Mouse (Mus musculus): ENCODE results near the gene Bace2. TPM values are rescaled to one million over a fixed set of nuclear protein-coding genes. Genes with fewer than 3 reads are reported as not detected.

The Bace2 gene
- polyA plus RNA-seq, 1 experiment from 2014 or later, result 8.2 TPM

DNA sequence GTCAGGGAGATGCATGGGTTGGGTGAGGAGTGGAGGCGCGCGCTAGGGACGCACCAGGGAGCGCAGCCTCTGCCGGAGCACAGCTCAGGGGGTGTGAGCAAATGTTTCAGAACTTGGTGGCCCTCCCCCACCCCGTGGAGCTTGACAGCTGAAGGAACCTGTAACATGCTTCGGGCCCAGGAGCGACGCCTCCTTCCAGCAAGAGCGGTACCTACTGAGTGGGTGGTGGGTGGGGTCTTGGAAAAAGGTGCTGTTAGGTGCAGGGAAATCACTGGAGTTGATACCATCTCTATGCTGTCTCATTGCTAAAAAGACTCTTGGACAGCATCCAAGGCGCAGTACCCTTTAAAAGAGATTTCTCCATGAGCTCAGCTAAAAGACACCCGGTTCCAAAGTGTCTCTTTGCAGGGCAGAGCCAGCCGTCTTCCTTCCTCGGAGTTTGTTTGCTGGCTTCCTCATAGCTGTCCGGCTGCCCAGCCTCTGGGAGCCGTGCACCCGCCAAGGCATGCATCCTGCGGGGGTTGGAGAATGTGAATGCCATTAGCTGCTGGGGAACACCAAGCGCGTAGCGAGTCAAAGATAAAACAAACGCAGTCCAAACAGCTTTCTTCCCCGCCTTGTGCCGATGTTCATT lies 763 bp downstream of the Bace2 start:
- H3K4me2 ChIP-seq, result peak overlapping the region; percentile 100
- H3K9me3 ChIP-seq, result no peaks in the 10 kb centered on the region
- WGBS, result under 1% methylated on average over 25 of the region's 25 CpGs
- H3K27me3 ChIP-seq, result peaks cover 46% of the 10 kb centered on the region
- H3K9ac ChIP-seq, result peak overlapping the region; percentile 36; the same call in 1 of the 2 replicates
- ATAC-seq (ENCODE audit: low FRiP score, low read depth), result peak; percentile 69
- no peaks in the 10 kb centered on the region for H3K36me3 ChIP-seq
- peak overlapping the region; percentile 54 for H3K4me3 ChIP-seq
- peaks cover 21% of the 10 kb centered on the region for H3K4me1 ChIP-seq (replicated peaks)
- H3K27ac ChIP-seq (replicated peaks), result no peak overlapping the region

DNA sequence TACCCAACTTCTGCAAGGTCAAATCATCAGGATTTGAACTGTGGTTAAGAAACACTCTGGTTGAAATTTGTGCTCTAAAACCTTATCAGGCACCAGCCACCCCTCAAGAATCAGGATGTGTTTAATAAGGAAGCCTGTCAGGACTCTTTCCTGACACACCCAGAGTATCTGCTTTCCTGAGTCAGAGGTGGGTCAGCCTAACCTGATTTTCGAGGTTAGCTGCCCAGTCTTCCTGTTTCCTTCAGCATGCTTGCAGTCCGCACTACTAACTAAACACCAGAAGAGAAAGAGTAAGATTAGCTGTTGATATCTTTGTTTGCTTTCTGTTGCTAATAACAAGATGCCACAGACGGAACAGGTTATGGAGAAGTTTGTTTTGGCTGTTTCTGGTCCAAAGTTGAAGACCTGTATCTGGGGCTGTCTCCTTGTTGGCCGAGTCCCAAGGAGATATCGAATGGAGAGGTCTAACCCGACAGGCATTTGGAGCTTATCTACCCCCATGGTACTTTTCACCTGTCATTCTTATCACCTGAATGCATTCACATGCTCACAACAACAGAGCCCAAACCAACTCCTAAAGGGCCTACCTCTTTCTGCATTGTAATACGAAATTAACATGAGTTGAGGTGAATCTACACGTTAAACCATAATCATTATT lies 5.8 kb downstream of the Bace2 start:
- no peaks in the 10 kb centered on the region for H3K36me3 ChIP-seq
- peaks cover 4% of the 10 kb centered on the region for H3K4me1 ChIP-seq (replicated peaks)
- no peak overlapping the region for H3K4me2 ChIP-seq
- no peak overlapping the region for H3K9ac ChIP-seq
- H3K27ac ChIP-seq (replicated peaks), result no peak overlapping the region
- ATAC-seq (ENCODE audit: low FRiP score, low read depth), result no peak
- peaks cover 19% of the 10 kb centered on the region for H3K27me3 ChIP-seq
- no peaks in the 10 kb centered on the region for H3K9me3 ChIP-seq
- 94% methylated on average over 8 of the region's 8 CpGs for WGBS
- H3K4me3 ChIP-seq, result no peak overlapping the region

DNA sequence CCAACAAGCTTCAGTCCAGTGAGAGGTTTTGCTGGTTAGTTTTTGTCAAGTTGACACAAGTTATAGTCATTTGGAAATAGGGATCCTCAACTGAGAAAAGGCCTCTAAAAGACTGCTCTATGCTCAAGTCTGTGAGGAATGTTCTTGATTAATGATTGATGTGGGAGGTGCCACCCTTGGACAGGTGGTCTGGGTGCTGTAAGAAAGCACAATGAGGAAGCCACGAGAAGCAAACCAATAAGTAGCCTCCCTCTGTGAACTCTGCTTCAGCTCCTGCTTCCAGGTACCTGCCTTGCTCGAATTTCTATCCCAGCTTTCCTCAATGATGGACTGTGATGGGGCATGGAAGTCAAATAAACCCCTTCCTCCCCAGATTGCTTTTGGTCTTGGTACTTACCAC lies 9.6 kb downstream of the Bace2 start:
- WGBS, result 60% methylated on average over 2 of the region's 2 CpGs
- no peak for ATAC-seq (ENCODE audit: low FRiP score, low read depth)

DNA sequence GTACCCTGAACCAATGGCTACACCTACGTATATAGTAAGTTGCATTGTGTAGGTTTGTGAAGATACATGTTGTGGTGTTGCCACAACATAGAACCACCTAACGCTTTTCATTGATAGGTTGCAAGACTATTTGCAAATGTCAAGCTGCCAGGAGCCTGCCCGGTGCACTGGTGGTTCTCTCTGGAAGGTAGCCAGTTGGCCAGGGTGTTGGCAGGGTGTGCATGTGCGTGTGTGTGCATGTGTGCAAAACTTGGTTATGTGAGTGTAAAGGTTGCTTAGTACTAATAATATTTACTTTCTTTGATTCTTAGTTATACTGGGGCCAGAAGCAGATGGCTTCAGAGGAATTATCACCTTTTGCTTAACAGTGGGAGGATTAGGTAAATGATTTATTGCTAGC lies 13.7 kb downstream of the Bace2 start:
- H3K9me3 ChIP-seq, result no peaks in the 10 kb centered on the region
- no peaks in the 10 kb centered on the region for H3K27me3 ChIP-seq
- no peaks in the 10 kb centered on the region for H3K4me1 ChIP-seq (replicated peaks)
- H3K9ac ChIP-seq, result no peak overlapping the region
- no peaks in the 10 kb centered on the region for H3K36me3 ChIP-seq
- H3K4me2 ChIP-seq, result no peak overlapping the region
- WGBS, result 79% methylated on average over 4 of the region's 4 CpGs
- ATAC-seq (ENCODE audit: low FRiP score, low read depth), result no peak
- H3K4me3 ChIP-seq, result no peak overlapping the region
- H3K27ac ChIP-seq (replicated peaks), result no peak overlapping the region

More for the DNA sequence above, 9.6 kb downstream of the Bace2 start:
- H3K36me3 ChIP-seq, result no peaks in the 10 kb centered on the region
- no peak overlapping the region for H3K9ac ChIP-seq
- no peaks in the 10 kb centered on the region for H3K27me3 ChIP-seq
- H3K9me3 ChIP-seq, result no peaks in the 10 kb centered on the region
- no peak overlapping the region for H3K4me2 ChIP-seq
- no peaks in the 10 kb centered on the region for H3K4me1 ChIP-seq (replicated peaks)
- H3K27ac ChIP-seq (replicated peaks), result no peak overlapping the region
- no peak overlapping the region for H3K4me3 ChIP-seq

DNA sequence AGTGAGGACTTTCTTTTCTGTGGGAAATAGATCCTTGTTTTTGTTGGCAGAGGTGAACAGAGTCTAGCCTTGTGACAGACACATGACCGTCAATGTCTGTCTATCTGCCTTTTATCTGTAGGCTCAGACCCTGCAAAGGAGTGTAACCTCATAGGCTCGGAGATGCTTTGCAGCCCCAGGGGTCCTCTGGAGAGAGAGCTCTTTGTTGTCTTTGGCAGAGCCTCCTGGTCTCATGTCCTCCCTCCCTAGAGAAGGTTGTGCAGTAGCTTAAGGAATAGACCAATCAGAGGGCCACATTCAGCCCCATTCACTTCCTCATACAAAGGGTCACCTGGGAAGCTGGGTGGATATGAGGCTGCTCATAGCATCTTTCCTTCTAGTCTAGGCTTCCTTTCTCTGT lies 31.4 kb downstream of the Bace2 start:
- Histone ChIP-seq H3K9me3 (no peaks in the 10 kb centered on the region), H3K9ac (no peak overlapping the region), H3K27me3 (no peaks in the 10 kb centered on the region), H3K4me3 (no peak overlapping the region), H3K27ac (replicated peaks) (no peak overlapping the region), H3K4me2 (no peak overlapping the region), H3K4me1 (replicated peaks) (peaks cover 11% of the 10 kb centered on the region), H3K36me3 (no peaks in the 10 kb centered on the region)
- WGBS, result 50% methylated on average over 2 of the region's 2 CpGs
- ATAC-seq (ENCODE audit: low FRiP score, low read depth), result no peak

DNA sequence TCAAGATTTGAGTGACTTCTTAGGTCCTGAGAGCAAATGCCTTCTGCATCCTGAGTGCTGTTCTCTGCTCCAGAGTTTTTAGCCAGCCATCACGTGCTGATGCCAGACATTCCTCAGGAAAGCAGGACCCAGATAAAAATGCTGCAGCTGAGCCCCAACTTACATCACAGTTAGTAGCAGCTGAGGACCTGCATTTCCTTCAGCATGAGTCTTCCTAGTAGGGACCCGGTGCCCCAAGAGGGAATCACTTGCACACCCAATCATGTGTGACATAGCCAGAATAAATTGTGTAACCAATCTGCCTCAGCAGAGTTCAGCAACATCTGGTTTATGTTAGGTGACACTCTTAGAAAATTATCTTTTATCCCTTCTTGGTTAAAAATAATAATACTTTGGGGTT lies 34.7 kb downstream of the Bace2 start:
- 45% methylated on average over 2 of the region's 2 CpGs for WGBS
- H3K36me3 ChIP-seq, result no peaks in the 10 kb centered on the region
- no peak overlapping the region for H3K9ac ChIP-seq
- H3K4me3 ChIP-seq, result no peak overlapping the region
- no peak overlapping the region for H3K27ac ChIP-seq (replicated peaks)
- no peak for ATAC-seq (ENCODE audit: low FRiP score, low read depth)
- no peak overlapping the region for H3K4me2 ChIP-seq
- peaks cover 11% of the 10 kb centered on the region for H3K4me1 ChIP-seq (replicated peaks)
- H3K9me3 ChIP-seq, result no peaks in the 10 kb centered on the region
- no peaks in the 10 kb centered on the region for H3K27me3 ChIP-seq

DNA sequence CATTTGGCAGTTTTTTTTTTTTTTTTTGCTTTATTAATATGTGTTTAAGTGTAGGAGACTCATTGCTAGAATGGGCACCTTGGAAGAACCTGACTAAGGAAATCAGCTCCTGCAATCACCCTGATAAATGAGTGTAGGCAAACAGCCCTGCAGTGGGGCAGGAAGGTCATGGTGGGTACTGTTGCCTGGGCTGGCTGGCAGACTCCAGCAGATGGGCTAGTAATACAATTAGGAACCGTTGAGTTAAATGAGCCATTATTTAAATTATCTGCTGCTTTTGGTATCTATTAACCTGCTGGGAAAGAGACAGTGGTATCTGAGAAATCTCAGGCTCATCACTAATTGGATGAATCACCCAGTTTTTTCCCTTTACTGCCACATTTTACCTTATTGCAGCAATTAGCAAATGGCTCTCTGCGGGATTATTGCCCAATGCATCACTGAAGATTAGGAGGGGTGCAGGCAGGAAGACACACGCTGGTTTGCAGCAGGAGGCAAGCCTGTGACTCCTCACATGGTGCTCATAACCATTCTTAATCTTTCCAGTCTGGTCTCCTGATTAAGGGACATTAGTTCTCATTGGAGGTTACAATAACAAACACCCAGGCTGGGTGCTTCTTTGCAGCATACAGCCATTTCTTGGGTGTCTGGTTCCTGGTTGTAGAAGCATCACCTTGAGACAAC lies 35.3 kb downstream of the Bace2 start:
- H3K4me1 ChIP-seq (replicated peaks), result peaks cover 11% of the 10 kb centered on the region
- no peak overlapping the region for H3K4me3 ChIP-seq
- 28% methylated on average over 3 of the region's 3 CpGs for WGBS
- no peaks in the 10 kb centered on the region for H3K36me3 ChIP-seq
- no peak overlapping the region for H3K9ac ChIP-seq
- no peak overlapping the region for H3K4me2 ChIP-seq
- H3K9me3 ChIP-seq, result no peaks in the 10 kb centered on the region
- ATAC-seq (ENCODE audit: low FRiP score, low read depth), result peak; percentile 48; the same call in 1 of the 2 replicates
- H3K27me3 ChIP-seq, result no peaks in the 10 kb centered on the region
- H3K27ac ChIP-seq (replicated peaks), result 0 out of 2 replicates have a peak overlapping the region, but pooled peaks have one; percentile 6

DNA sequence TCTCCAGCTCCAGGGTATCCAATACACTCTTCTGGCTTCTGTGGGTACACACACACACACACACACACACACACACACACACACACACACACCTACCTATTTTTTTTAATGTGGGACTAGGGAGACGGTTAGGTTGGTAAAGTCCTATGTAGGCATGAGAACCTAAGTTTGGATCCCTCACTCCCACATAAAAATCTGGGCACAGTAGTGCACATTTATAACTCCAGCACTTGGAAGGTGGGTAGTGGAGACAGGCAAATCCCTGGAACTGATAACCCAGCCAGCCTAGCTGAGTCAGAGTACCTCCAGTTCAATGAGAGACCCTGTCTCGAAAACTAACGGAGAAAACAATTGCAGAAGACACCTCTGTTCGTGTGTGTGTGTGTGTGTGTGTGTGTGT lies 39.9 kb downstream of the Bace2 start:
- H3K36me3 ChIP-seq, result no peaks in the 10 kb centered on the region
- ATAC-seq (ENCODE audit: low FRiP score, low read depth), result no peak
- no peak overlapping the region for H3K4me2 ChIP-seq
- no peak overlapping the region for H3K4me3 ChIP-seq
- 91% methylated on average over 4 of the region's 4 CpGs for WGBS
- no peaks in the 10 kb centered on the region for H3K9me3 ChIP-seq
- peaks cover 7% of the 10 kb centered on the region for H3K4me1 ChIP-seq (replicated peaks)
- no peak overlapping the region for H3K9ac ChIP-seq
- H3K27ac ChIP-seq (replicated peaks), result no peak overlapping the region
- H3K27me3 ChIP-seq, result no peaks in the 10 kb centered on the region

DNA sequence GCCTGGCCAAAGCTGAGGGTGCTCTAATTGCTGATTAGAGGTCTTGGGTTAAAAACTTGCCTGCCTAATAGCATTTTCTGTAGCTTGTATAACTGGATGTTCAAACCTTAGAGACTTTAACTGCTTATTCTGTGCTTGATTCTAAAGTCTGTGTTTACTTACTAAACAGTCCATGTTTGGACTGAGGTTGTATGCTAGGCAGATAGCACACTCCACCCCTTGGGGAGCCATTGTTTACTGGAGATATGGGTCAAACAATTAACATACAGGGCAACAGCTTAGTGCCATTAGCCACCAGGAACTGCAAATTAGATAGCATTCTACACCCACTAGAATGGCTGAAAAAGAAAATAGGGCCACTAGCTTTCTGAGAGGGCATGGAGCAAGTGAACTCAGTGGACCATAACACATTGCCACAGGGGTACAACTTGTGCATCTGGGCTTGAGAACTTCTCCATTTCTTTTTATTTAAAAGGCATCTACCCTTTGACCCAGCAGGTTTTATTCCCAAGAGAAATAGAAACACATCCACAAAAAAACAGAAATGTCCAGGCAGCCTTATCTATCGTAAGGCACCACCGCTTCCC lies 41.5 kb downstream of the Bace2 start:
- Histone ChIP-seq H3K4me2 (no peak overlapping the region), H3K4me1 (replicated peaks) (no peaks in the 10 kb centered on the region), H3K27ac (replicated peaks) (no peak overlapping the region), H3K9ac (no peak overlapping the region), H3K9me3 (no peaks in the 10 kb centered on the region), H3K36me3 (no peaks in the 10 kb centered on the region), H3K27me3 (no peaks in the 10 kb centered on the region), H3K4me3 (no peak overlapping the region)
- 71% methylated on average over 2 of the region's 2 CpGs for WGBS
- no peak for ATAC-seq (ENCODE audit: low FRiP score, low read depth)

DNA sequence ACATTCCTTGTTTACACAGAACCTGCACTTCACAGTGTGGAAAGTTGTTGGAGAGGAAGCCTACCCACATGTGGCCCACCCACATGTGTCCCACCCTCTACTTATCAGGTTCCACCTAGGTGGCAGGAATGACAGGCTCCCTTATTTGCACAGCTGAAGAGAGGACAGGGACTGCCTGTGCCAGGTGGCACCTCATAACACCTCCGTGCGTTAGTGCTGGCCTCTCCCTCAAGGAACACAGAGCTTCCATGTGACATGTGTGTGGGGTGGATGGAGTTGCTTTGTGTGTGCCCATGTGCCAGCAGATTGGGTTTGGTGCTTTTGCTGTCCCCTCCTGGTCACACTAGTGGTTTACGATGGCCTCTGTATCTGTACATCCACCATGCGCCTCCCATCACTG lies 43.4 kb downstream of the Bace2 start:
- Histone ChIP-seq H3K9me3 (no peaks in the 10 kb centered on the region), H3K27ac (replicated peaks) (no peak overlapping the region), H3K4me1 (replicated peaks) (no peaks in the 10 kb centered on the region), H3K4me3 (no peak overlapping the region), H3K9ac (no peak overlapping the region), H3K36me3 (no peaks in the 10 kb centered on the region), H3K27me3 (no peaks in the 10 kb centered on the region), H3K4me2 (no peak overlapping the region)
- WGBS, result 96% methylated on average over 4 of the region's 4 CpGs
- no peak for ATAC-seq (ENCODE audit: low FRiP score, low read depth)

DNA sequence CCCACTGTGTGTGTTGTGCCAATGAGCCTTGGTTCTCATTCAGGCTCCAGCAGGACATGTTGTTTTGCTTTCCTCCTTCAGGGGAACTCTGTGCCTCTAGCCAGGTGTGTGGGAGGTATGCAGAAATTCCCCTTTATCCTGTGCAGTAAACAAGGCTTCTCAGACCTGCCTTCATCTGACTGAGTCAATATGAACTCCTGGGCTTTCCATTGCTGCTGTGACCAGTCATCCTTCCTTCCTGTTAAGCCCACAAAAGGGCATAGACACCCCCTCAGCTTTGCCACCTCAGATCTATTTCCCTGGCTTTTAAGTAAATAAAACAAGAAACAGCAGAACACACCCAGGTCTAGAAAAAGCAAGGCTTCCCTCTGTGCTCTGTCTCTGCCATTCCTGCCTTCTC lies 45.2 kb downstream of the Bace2 start:
- Histone ChIP-seq H3K4me1 (replicated peaks) (no peaks in the 10 kb centered on the region), H3K4me2 (no peak overlapping the region), H3K27me3 (no peaks in the 10 kb centered on the region), H3K4me3 (no peak overlapping the region), H3K9ac (no peak overlapping the region), H3K9me3 (no peaks in the 10 kb centered on the region), H3K36me3 (no peaks in the 10 kb centered on the region), H3K27ac (replicated peaks) (no peak overlapping the region)
- ATAC-seq (ENCODE audit: low FRiP score, low read depth), result no peak

DNA sequence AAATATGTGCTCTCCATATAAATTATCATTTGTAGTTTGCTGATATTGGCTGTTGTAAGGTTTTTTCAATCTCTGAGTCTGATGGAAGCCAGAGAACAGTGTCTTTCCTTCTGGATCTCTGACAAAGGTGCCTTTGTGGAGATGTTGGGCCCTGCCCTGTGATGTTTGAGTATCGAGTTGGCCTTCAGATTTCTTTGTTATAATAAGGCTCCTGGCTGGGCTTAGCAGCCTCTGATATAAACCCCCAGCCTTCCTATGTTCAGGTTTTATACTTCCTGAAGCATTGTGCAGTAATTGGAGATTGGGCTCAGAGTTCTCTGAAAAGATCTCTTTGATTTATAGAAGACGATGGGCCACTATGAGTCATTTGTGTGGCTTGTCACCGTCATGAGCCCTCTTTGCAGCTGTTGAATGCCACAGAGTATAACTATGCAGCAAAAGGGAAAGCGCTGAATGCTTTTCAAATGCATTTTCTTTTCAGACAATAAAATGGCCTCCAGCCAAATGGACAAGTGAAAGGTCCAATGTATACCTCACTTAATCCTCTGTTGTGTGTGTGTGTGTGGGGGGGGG lies 45.8 kb downstream of the Bace2 start:
- Histone ChIP-seq H3K9ac (no peak overlapping the region), H3K9me3 (no peaks in the 10 kb centered on the region), H3K36me3 (no peaks in the 10 kb centered on the region), H3K27me3 (no peaks in the 10 kb centered on the region), H3K4me1 (replicated peaks) (no peaks in the 10 kb centered on the region), H3K4me3 (no peak overlapping the region), H3K27ac (replicated peaks) (no peak overlapping the region), H3K4me2 (no peak overlapping the region)
- 65% methylated on average over 4 of the region's 4 CpGs for WGBS
- ATAC-seq (ENCODE audit: low FRiP score, low read depth), result no peak
